Mouse (Mus musculus): ENCODE measurements around the gene Oxa1l.

Gene Oxa1l

DNA sequence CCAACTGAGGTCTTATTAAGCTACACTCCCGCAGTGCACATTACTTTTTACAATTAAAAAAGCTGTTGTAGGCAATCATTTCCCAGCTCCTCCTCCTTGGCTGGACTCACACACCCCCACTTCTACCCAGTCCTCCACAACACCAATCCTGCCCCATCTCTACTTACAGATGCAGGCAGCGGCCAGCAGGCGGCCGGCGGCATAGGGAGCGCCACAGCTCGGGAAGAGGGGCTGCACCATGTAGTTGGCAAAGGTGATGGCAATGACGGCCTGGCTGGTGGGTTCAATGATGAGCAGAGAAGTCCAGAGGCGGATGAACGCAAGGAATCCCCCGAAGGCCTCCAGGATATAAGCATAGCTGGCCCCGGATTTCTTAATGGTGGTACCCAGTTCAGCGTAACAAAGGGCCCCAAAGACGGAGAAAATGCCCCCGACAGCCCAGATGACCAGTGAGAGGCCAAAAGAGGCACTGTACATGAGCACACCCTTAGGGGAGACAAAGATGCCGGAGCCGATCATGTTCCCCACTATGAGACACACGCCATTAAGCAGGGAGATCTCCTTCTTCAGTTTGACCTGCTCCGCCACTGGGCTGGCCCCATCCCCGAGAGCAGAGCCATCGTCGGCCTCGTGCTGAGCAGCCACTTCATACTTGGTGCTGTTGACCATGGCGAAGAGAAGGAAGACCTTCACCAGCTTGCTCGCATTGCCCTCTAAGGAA lies 47.9 kb downstream of the Oxa1l start:
- no peak for ATAC-seq (ENCODE audit: insufficient number of reproducible peaks, low FRiP score, low TSS enrichment)

DNA sequence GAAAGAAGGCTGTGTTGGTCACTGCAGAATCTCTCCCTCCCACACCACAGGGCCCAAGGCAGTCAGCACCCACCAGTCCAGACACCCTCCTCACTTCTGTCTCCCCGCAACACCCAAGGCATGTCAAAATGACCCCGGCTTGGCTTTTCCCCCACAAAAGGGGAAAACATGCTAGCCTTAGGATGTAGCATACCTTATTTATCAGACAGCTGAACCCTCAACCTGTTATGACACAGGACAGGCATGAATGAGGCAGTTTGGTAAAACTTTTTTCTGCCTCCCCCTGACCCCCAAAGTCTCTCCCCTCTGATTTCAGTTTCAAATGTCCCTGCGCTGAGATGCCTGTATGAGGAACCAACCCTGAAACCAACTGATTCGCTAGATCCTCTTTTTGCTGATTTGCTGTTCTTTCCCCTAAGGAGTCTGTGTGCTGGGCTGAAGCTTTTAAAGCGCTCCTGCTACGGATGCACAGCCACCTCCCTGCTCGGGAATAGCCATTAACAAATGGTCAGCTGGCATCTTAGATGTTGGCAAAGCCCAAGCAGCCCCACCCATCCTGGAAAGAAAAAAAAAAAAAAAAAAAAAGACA lies 48.5 kb downstream of the Oxa1l start:
- ATAC-seq (ENCODE audit: insufficient number of reproducible peaks, low FRiP score, low TSS enrichment), result no peak

DNA sequence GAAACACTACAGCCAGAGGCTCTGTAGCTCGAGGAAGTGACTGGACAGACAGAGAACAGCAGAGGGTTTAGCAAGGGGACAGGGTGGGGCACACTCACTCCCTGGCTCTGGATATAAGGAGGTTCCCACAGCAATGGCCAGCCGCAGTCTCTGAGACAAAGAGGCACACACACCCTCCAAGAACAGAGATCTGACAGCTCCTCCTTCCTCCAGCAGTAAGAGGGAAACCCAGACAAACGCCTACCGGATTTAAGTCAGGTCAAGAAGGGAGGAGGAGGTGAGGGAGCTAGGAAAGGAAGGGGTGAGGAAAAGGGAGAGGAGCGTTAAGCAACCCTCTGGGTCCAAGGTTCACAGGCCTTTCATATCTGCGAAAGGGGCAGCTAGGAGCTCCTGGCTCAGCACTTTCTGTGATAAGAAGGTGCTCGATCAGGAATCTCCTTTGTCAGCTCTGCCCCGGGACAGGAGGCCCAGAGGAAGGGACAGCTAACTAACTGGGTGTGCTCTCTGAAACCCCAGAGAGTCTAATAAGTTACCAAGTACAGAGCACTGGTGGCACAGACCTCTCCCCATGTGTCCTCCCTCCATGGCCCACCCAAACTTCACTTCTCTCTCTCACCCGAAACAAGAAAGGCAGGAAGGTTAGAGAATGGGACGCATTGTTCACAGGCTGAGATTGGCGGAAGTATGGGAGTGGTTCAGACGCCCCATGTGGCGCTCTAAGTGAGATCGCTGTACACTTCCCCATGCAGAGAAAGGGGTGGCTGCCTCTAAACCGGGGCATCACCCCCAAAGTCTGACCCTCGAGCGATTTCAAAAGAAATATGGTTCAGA lies 49.6 kb downstream of the Oxa1l start:
- ATAC-seq (ENCODE audit: insufficient number of reproducible peaks, low FRiP score, low TSS enrichment), result no peak

DNA sequence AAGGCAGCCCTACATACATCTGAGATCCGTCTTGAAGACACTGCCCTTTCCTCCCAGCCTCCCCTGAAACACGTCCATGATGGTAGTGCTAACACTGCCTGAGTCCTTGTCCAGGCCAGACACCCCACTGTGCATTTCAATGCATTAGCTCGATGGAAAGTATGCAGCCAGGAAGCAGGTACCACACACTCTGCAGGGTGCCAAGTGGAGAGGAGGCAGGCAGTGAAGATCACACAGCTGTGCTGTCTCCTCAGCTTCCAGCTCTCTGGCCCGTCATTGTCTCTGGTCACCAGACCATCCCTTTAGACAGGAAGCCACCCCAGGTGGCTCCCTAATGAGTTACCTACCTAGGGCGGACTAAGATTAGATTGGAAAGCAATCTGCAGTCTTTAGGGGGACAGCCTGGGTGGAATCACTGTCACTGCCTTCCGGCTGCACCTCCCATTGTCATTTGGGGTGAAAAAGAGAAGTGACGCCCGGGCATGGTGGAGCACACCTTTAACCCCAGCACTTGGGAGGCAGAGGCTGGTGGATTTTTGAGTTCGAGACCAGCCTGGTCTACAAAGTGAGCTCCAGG lies 51.5 kb downstream of the Oxa1l start:
- ATAC-seq (ENCODE audit: insufficient number of reproducible peaks, low FRiP score, low TSS enrichment), result no peak

DNA sequence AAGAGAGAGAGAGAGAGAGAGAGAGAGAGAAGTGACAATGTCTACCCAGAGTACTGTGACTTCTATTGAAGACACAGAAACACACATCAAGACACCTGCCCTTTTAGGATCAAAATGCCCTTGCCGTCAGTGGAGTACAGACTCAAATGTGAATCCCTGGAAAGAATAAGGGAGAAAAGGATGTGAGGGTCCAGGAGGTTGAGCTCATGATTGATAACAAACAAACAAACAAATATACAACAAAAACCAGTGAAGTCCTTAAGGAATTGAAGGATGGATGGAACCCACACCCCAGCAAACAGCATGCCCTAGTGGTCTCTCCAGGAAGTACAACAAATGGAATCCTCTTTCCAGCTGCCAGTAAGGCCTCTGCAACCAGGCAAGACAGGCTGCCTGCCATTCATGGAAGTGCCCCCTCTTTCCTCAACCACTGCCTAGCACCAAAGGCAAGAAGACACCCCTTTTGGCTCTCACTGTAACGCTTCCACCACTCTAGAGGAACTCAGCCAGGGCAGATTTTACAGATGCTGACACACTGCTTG lies 52.1 kb downstream of the Oxa1l start:
- no peak for ATAC-seq (ENCODE audit: insufficient number of reproducible peaks, low FRiP score, low TSS enrichment)

DNA sequence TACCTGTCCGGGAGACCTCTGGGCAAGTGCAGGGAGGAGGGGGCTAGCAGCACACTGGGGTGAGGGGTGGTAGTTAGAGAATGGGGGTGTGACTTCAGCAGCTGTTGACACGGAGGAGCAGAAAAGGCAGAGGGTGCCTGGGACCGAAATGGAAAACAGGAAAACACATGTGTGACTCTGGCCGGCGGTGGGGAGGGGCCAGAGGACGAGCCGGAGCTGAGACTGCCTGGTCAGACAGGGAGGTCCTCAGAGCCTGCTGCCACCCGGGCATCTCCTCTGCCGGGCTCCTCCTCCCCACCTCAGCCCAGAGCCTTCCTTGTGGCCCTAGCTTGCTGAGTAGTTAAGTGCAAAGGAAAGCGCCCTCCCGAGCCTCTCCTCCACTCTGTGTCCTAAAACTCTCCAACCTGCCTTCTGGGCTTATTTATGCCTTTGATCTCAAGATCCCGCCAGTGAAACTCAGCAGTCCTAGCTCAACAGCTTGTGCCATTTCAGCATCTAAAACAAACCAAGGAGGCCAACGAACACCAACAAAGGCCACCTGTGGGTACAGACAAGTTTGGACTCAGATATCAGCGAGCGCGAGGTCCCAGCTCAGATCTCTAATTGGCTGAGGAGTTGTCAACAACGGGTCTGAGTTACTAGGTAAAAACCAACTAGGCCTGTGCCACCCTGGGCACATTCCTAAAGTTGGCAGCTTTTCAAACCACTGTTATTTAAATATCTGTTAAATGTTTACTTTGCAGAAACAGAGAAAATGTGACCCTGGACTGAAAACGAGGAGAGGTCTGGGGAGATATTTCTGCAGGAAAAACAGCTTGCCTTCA lies 53.5 kb downstream of the Oxa1l start:
- ATAC-seq (ENCODE audit: insufficient number of reproducible peaks, low FRiP score, low TSS enrichment), result no peak

DNA sequence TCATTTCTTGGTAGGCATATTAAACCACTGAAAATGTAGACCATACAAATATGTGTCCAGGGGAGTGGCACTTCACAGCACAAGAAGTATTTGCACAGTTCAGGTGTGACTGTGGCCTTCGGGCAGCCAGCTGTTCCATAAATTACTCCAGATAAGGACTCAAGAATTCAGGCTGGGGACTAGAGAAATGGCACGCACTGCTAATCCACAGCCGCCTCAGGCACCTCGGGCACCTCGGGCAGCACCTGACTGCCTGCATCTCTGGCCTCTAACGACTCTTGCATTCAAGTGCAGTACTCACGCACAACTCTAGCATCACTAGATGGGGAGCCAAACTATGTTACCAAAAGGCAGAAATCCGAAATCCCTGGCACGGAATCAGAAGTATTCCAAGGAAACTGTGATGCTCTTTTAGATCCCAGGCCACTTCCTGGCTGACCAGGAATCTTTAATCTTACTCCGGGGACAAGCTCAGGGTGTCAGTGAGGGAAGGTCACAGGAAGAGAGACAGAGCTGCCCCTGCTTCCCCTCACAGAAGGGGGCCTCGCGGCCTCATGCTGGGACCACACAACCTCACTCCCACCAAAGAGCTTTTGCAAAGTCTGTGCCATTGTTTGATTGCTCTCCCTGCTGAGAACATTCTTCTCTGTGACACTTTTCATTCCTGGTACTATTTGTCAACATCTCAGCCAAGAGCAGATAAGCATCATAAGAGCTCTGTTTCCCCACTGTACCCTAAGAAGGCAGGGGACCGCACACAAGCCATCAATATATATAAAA lies 54.8 kb downstream of the Oxa1l start:
- no peak for ATAC-seq (ENCODE audit: insufficient number of reproducible peaks, low FRiP score, low TSS enrichment)

DNA sequence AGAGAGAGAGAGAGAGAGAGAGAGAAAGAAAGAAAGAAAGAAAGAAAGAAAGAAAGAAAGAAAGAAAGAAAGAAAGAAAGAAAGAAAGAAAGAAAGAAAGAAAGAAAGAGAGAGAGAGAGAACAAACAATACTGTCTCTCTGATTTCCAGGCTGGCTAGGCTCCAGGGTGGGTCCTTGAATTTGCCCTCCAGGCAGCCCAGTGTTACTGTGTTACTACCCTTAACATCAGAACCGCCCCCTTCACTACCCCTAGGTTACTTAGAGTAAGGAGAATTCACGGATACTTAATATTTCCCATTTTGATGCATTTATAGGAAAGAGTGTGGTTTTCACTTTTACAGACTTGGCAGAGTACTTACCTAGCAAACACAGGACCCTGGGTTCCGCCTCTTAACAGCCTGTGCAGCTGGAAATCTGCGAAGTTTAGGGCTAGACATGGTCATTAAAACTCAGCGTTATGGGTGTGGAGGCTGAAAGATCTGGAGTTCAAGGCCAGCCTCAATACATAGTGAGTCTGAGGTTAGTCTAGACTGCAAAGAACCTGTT lies 55.7 kb downstream of the Oxa1l start:
- ATAC-seq (ENCODE audit: insufficient number of reproducible peaks, low FRiP score, low TSS enrichment), result no peak

DNA sequence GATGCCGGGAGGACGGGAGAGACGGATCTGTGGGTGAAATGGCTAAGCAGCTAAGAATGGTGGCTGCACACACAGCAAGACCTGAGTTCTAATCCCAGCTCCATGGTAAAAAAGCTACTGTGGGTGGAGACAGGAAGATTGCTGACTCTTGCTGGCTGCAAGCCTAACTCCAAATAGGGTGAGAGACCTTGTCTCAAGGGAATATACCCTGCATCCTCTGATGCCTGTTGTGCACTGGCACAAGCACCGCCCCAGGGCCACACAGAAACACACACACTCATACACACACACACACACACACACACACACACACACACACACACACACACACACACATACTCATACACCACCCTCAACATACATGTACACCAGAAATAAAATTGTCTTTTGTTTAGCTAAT lies 56.2 kb downstream of the Oxa1l start:
- ATAC-seq (ENCODE audit: insufficient number of reproducible peaks, low FRiP score, low TSS enrichment), result no peak

DNA sequence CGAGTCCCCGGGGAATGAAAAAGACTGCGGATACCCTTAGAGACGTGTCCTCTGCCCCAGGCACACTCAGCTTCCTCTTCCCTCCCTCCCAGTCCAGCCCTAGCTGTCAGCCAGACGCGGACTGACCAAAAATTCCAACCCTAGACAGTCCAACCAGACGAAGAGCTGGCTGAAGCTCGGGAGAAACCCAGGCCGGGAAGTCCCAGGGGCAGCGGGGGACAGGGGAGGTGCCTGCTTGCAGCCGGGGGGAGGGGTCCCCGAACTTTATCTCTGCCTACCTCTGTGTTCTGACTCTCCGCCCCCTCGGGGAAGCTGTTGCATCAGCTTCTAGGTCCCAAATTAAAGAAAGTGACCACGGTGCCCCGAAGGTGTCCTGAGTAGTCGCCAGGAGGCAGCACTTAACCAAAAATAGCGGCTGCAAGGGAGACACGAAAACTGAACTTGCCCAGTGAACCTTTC lies 57.0 kb downstream of the Oxa1l start, which contains the start of gene Slc7a7:
Gene Slc7a7 (minus strand): TSS at position 158 of the 459 bp plus-strand sequence.
- no peak for ATAC-seq (ENCODE audit: insufficient number of reproducible peaks, low FRiP score, low TSS enrichment)
